Mouse (Mus musculus): ENCODE data around the gene Hist1h2ag.

DNA sequence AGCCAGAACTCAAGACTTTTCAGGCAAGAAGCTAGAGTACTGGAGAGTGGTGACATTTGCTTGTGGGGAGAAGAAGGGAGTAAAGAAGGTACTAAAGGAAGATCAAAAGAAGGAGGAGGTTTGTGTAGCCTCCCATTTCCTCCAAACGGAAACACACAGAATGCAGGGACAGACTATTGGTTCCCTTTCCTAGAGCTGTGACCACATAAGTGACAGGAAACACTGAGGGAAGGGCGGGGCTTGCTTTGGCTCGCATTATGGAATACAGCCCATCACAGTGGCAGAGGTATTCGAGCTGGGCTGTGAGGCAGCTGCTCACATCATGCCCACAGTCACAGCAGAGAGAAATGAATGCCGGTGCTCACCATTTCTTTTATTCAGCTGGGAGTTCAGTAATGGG, 40.9 kb downstream of the Hist1h2ag start:
- TF ChIP-seq CTCF (IDR thresholded peaks at IDR 0.05; ENCODE audit: insufficient read depth, low read length) (no peak), POLR2A (IDR thresholded peaks at IDR 0.05; ENCODE audit: borderline replicate concordance, extremely low read depth, low read depth, low read length) (no peak)

All from lung, adult 2 months (tissue).